Mouse (Mus musculus) brain, embryonic 14.5 days (tissue): ENCODE data around the gene Ankrd63. TPM values are rescaled to one million over a fixed set of nuclear protein-coding genes. Genes with fewer than 3 reads are reported as not detected.
A peak's percentile ranks its signal among the peaks of the same experiment; 100 is the strongest.

ENCODE experiments used
- DNase-seq: peaks from one replicate; pipeline ENCODE4 v3.0.0-alpha.2; 2011; ENCODE audit warnings: low read depth
- CTCF ChIP-seq: fragments of 200-500 bp; IDR thresholded peaks from 2 replicates; pipeline ENCODE4 v1.5.1; 2012; ENCODE audit warnings: inconsistent platforms, mild to moderate bottlenecking, moderate library complexity, borderline replicate concordance; ENCODE audit not compliant: insufficient read depth, insufficient read length; ENCODE audit errors: extremely low read depth
- POLR2A ChIP-seq: fragments of 200-500 bp; IDR thresholded peaks from 2 replicates; pipeline ENCODE4 v1.6.1; 2012; ENCODE audit warnings: mild to moderate bottlenecking, inconsistent platforms, borderline replicate concordance; ENCODE audit not compliant: poor library complexity, insufficient read depth, insufficient read length, severe bottlenecking; ENCODE audit errors: extremely low read depth
- polyA plus RNA-seq: library from polyadenylated mRNA; depleted of rRNA; stranded (reverse); fragments of >200 nt; gene quantifications from 2 replicates; pipeline ENCODE4 v1.2.3, GENCODE M21; 2012

Gene Ankrd63
- polyA plus RNA-seq, 1 experiment = 0.14 TPM

GRCm38 (mm10) chr2:118667181-118667580, 36.6 kb downstream of the Ankrd63 start:
- no peak for DNase-seq
- TF ChIP-seq POLR2A (no peak), CTCF (no peak)

- no peak for DNase-seq
- TF ChIP-seq CTCF = no peak
- no peak for TF ChIP-seq POLR2A
Measured at GRCm38 (mm10) chr2:118665616-118666015, 38.1 kb downstream of the Ankrd63 start.

GRCm38 (mm10) chr2:118664975-118665516, 38.7 kb downstream of the Ankrd63 start:
- no peak for DNase-seq
- TF ChIP-seq CTCF = no peak
- no peak for TF ChIP-seq POLR2A

GRCm38 (mm10) chr2:118663804-118664766, 39.7 kb downstream of the Ankrd63 start:
- no peak for DNase-seq
- TF ChIP-seq POLR2A = no peak
- TF ChIP-seq CTCF = no peak

- no peak for TF ChIP-seq POLR2A
- peak; percentile 82 for DNase-seq
Measured at GRCm38 (mm10) chr2:118662902-118663803, 40.6 kb downstream of the Ankrd63 start, which contains the start of gene Pak6. Gene Pak6 (plus strand): TSS chr2:118663303.

- TF ChIP-seq CTCF (no peak), POLR2A (no peak)
- DNase-seq = no peak
Measured at GRCm38 (mm10) chr2:118661891-118662290, 41.9 kb downstream of the Ankrd63 start.

GRCm38 (mm10) chr2:118659998-118660452, 43.7 kb downstream of the Ankrd63 start:
- DNase-seq = peak; percentile 88
- TF ChIP-seq POLR2A (no peak; the same call in 1 of the 2 replicates), CTCF (no peak)

- TF ChIP-seq POLR2A = no peak
- TF ChIP-seq CTCF = no peak
- no peak for DNase-seq
Measured at GRCm38 (mm10) chr2:118659493-118659892, 44.3 kb downstream of the Ankrd63 start.

- TF ChIP-seq POLR2A = no peak
- TF ChIP-seq CTCF = no peak
- DNase-seq = peak; percentile 53
Measured at GRCm38 (mm10) chr2:118659077-118659476, 44.7 kb downstream of the Ankrd63 start.

GRCm38 (mm10) chr2:118658457-118658856, 45.3 kb downstream of the Ankrd63 start:
- TF ChIP-seq CTCF = no peak
- TF ChIP-seq POLR2A = no peak
- DNase-seq = no peak
